24 mouse cellular contexts compared by ENCODE assay signal in the genomic region with DNA sequence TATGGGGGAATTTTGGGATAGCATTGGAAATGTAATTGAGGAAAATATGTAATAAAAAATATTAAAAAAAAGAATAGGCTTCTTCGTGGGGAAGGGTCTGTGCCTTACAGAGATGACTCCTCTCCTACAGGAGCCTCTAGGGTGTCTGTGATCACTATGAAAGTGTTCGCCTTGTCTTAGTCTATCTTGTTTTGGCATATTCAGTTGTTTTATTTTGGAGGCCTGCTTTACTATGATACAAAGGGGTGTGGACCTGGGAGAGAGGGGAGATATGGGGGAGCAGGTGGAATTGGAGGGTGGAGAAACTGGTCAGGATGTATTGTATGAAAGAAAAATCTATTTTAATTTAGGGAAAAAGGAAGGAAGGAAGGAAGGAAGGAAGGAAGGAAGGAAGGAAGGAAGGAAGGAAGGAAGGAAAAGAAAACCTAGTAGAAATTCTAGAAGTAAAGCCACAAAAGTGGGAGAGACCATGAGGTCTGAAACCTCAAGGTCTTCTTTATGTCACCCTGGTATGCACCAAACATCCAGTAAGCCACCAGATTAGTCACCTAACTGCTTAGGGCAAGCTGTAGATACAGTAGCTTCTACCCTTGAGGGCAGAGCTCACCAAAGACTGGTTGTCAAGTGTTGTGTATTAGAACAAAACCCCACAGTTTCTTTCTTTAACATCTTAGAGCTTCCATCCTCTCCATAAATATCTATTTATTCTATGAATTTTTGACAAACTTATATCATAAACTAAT.
"Had no signal": no experiment of that assay in that cellular context is flagged by ENCODE, and none has a peak within 500 bp of the region (broad histone marks: within the 10 kb centered on the region; RNA-seq: fewer than 3 reads in every experiment).

No protein-coding gene starts in this region.

- H3K4me2 ChIP-seq: heart, embryonic 11.5 days; heart, embryonic 13.5 days; heart, embryonic 15.5 days; hindbrain, embryonic 13.5 days; hindbrain, embryonic 15.5 days; kidney, embryonic 15.5 days; limb, embryonic 13.5 days had no signal

- DNase-seq: forebrain, postnatal 0 days; gastrocnemius, postnatal 14 days; gastrocnemius, postnatal 36 days; heart, adult 11 months; heart, adult 2 months; heart, postnatal 14 days; heart, postnatal 36 days; kidney, adult 18-20 months; kidney, adult 9 months; kidney, postnatal 14 days; kidney, postnatal 36 days; layer of hippocampus, adult 9-11 months; layer of hippocampus, postnatal 36 days; left cerebral cortex, postnatal 4 days had no signal

- H3K36me3 ChIP-seq: heart, embryonic 13.5 days; heart, embryonic 15.5 days; hindbrain, embryonic 13.5 days; hindbrain, embryonic 15.5 days; kidney, embryonic 15.5 days; limb, embryonic 13.5 days had no signal

- H3K4me3 ChIP-seq: heart, adult 2 months; heart, embryonic 13.5 days; heart, embryonic 15.5 days; hindbrain, embryonic 13.5 days; hindbrain, embryonic 15.5 days; kidney, embryonic 15.5 days; limb, embryonic 13.5 days had no signal

- H3K27ac ChIP-seq: heart, adult 2 months; heart, embryonic 13.5 days; heart, embryonic 15.5 days; hindbrain, embryonic 13.5 days; hindbrain, embryonic 15.5 days; hindbrain, postnatal 0 days; kidney, embryonic 15.5 days; kidney, postnatal 0 days; limb, embryonic 13.5 days had no signal

- H3K9ac ChIP-seq: forebrain, postnatal 0 days; heart, embryonic 13.5 days; heart, embryonic 15.5 days; hindbrain, embryonic 13.5 days; hindbrain, embryonic 15.5 days; kidney, embryonic 15.5 days; limb, embryonic 13.5 days had no signal

- H3K27me3 ChIP-seq: heart, embryonic 13.5 days; heart, embryonic 15.5 days; hindbrain, embryonic 13.5 days; hindbrain, embryonic 15.5 days; kidney, embryonic 15.5 days; limb, embryonic 13.5 days had no signal

- ATAC-seq: forebrain, postnatal 0 days; hindbrain, postnatal 0 days; intestine, postnatal 0 days had no signal

- H3K4me1 ChIP-seq: heart, embryonic 13.5 days; heart, embryonic 15.5 days; hindbrain, embryonic 13.5 days; hindbrain, embryonic 15.5 days; kidney, embryonic 15.5 days; limb, embryonic 13.5 days had no signal

- H3K9me3 ChIP-seq: heart, embryonic 13.5 days; heart, embryonic 15.5 days; hindbrain, embryonic 13.5 days; hindbrain, embryonic 15.5 days; kidney, embryonic 15.5 days; limb, embryonic 13.5 days had no signal
